Mouse (Mus musculus): ENCODE data around the gene Wdr70.

DNA sequence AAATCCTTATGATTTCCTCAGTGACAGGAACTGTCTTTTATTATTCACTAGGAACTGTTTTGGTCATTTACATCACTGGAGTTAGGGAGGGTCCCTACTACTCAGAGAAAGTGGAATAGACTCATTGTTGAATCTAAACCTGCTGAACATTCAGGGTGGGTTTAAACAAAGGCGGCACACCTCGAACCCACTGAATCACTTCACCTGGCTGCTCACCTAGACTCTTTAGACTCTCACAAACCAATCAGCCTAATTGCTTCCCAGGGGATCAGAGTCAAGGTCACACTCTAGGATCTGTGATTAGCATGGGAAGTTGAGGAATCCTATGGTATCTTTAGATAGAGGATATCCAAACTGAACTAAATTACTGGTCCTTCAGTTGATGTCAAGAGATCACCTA, 8.3 kb downstream of the Wdr70 start:
- TF ChIP-seq TCF3 (IDR thresholded peaks at IDR 0.05; ENCODE audit: insufficient read length, low read depth), result no peak
- TF ChIP-seq USF1 (IDR thresholded peaks at IDR 0.05; ENCODE audit: low read depth), result no peak
- TF ChIP-seq MAX (IDR thresholded peaks at IDR 0.05; ENCODE audit: low read depth), result no peak
- no peak for TF ChIP-seq POLR2A (IDR thresholded peaks at IDR 0.05; ENCODE audit: insufficient read length, low read depth)
- TF ChIP-seq CEBPB (IDR thresholded peaks at IDR 0.05; ENCODE audit: insufficient read depth, poor library complexity, severe bottlenecking), result no peak
- TF ChIP-seq POLR2AphosphoS2 (IDR thresholded peaks at IDR 0.05; ENCODE audit: insufficient read length, low read depth), result no peak
